Mouse (Mus musculus): Measurements from ENCODE around the gene Mettl27. TPM values are rescaled to one million over a fixed set of nuclear protein-coding genes. Genes with fewer than 3 reads are reported as not detected.

Gene Mettl27
- polyA plus RNA-seq, 1 experiment from 2014 or later = 8.6 TPM

- H3K9ac ChIP-seq (ENCODE audit: low read depth, low read length) = no peak overlapping the region
- no peaks in the 10 kb centered on the region for H3K27me3 ChIP-seq (ENCODE audit: control insufficient read depth, insufficient read depth, low read length)
- 69% methylated on average over 20 of the region's 20 CpGs for WGBS
- H3K4me3 ChIP-seq (ENCODE audit: low read depth, low read length) = no peak overlapping the region
- H3K36me3 ChIP-seq (ENCODE audit: control insufficient read depth, insufficient read depth, low read length) = no peaks in the 10 kb centered on the region
- H3K27ac ChIP-seq (ENCODE audit: low read depth, low read length) = no peak overlapping the region
- ATAC-seq (ENCODE audit: low FRiP score) (no peak), DNase-seq (ENCODE audit: low spot score) (no peak)
- H3K4me1 ChIP-seq (replicated peaks; ENCODE audit: control insufficient read depth, insufficient read depth, low read length) = peaks cover 2% of the 10 kb centered on the region; the same call in 1 of the 2 replicates
- H3K4me2 ChIP-seq (replicated peaks; ENCODE audit: low read depth, low read length) = no peak overlapping the region
- no peaks in the 10 kb centered on the region for H3K9me3 ChIP-seq (ENCODE audit: control insufficient read depth, low read length)
Observed at GRCm38 (mm10) chr5:134967164-134967944, 35.2 kb downstream of the Mettl27 start.

- H3K4me1 ChIP-seq (replicated peaks; ENCODE audit: control insufficient read depth, insufficient read depth, low read length) = peaks cover 2% of the 10 kb centered on the region; the same call in 1 of the 2 replicates
- H3K4me2 ChIP-seq (replicated peaks; ENCODE audit: low read depth, low read length) = no peak overlapping the region
- no peaks in the 10 kb centered on the region for H3K27me3 ChIP-seq (ENCODE audit: control insufficient read depth, insufficient read depth, low read length)
- WGBS = 74% methylated on average over 8 of the region's 8 CpGs
- DNase-seq (ENCODE audit: low spot score) = no peak
- no peak for ATAC-seq (ENCODE audit: low FRiP score)
- no peaks in the 10 kb centered on the region for H3K9me3 ChIP-seq (ENCODE audit: control insufficient read depth, low read length)
- no peak overlapping the region for H3K4me3 ChIP-seq (ENCODE audit: low read depth, low read length)
- H3K27ac ChIP-seq (ENCODE audit: low read depth, low read length) = no peak overlapping the region
- no peaks in the 10 kb centered on the region for H3K36me3 ChIP-seq (ENCODE audit: control insufficient read depth, insufficient read depth, low read length)
- no peak overlapping the region for H3K9ac ChIP-seq (ENCODE audit: low read depth, low read length)
Observed at GRCm38 (mm10) chr5:134970671-134971070, 38.5 kb downstream of the Mettl27 start.

DNA sequence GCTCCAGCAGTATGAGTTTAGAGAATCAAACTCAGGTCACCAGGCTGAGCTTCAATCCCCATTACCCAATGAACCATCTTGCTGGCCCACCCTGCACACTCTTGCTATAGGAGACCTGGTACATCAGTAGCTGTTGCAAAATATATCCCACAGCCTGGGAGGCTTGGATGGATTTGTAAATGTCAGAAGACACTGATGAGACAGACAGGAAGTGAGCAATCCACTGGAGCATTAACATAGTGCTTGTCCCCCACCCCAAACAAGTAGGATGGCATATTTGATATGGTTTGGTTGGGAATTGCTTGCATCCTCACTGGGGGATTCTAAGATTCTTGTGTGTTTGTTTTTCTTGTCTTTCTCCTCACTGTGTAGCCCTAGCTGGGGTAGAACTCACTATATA lies 40.9 kb downstream of the Mettl27 start:
- no peak for ATAC-seq (ENCODE audit: low FRiP score)
- Histone ChIP-seq H3K9ac (ENCODE audit: low read depth, low read length) (no peak overlapping the region), H3K4me1 (replicated peaks; ENCODE audit: control insufficient read depth, insufficient read depth, low read length) (no peaks in the 10 kb centered on the region), H3K4me2 (replicated peaks; ENCODE audit: low read depth, low read length) (no peak overlapping the region), H3K4me3 (ENCODE audit: low read depth, low read length) (no peak overlapping the region), H3K27me3 (ENCODE audit: control insufficient read depth, insufficient read depth, low read length) (no peaks in the 10 kb centered on the region), H3K36me3 (ENCODE audit: control insufficient read depth, insufficient read depth, low read length) (no peaks in the 10 kb centered on the region), H3K9me3 (ENCODE audit: control insufficient read depth, low read length) (no peaks in the 10 kb centered on the region), H3K27ac (ENCODE audit: low read depth, low read length) (no peak overlapping the region)
- DNase-seq (ENCODE audit: low spot score) = no peak

DNA sequence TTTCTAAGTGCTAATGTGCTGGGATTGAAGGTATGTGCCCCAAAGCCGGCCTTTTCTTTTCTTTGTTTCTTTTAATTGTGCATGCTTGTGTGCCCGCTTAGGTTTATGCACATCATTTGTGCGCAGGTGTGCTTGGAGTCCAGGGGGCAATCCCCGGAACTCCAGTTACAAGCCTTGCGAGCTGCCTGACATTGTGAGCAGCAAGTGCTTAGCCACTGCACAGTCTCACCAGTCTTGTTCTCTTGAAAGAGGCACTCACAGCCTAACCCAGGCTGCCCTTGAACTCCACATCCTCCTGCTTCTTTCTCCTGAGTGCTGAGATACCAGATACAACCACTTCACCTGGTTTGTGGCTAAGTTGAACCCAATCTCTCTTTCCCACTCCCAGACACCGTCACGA lies 41.4 kb downstream of the Mettl27 start:
- H3K9ac ChIP-seq (ENCODE audit: low read depth, low read length) = no peak overlapping the region
- DNase-seq (ENCODE audit: low spot score) = no peak
- 88% methylated on average over 7 of the region's 7 CpGs for WGBS
- no peak overlapping the region for H3K27ac ChIP-seq (ENCODE audit: low read depth, low read length)
- no peaks in the 10 kb centered on the region for H3K4me1 ChIP-seq (replicated peaks; ENCODE audit: control insufficient read depth, insufficient read depth, low read length)
- no peaks in the 10 kb centered on the region for H3K36me3 ChIP-seq (ENCODE audit: control insufficient read depth, insufficient read depth, low read length)
- H3K9me3 ChIP-seq (ENCODE audit: control insufficient read depth, low read length) = no peaks in the 10 kb centered on the region
- no peak overlapping the region for H3K4me3 ChIP-seq (ENCODE audit: low read depth, low read length)
- no peaks in the 10 kb centered on the region for H3K27me3 ChIP-seq (ENCODE audit: control insufficient read depth, insufficient read depth, low read length)
- no peak overlapping the region for H3K4me2 ChIP-seq (replicated peaks; ENCODE audit: low read depth, low read length)
- no peak for ATAC-seq (ENCODE audit: low FRiP score)

GRCm38 (mm10) chr5:134974294-134974693 lies 42.1 kb downstream of the Mettl27 start:
- Histone ChIP-seq H3K27me3 (ENCODE audit: control insufficient read depth, insufficient read depth, low read length) (no peaks in the 10 kb centered on the region), H3K27ac (ENCODE audit: low read depth, low read length) (no peak overlapping the region), H3K9ac (ENCODE audit: low read depth, low read length) (no peak overlapping the region), H3K4me1 (replicated peaks; ENCODE audit: control insufficient read depth, insufficient read depth, low read length) (no peaks in the 10 kb centered on the region), H3K9me3 (ENCODE audit: control insufficient read depth, low read length) (no peaks in the 10 kb centered on the region), H3K4me3 (ENCODE audit: low read depth, low read length) (no peak overlapping the region), H3K4me2 (replicated peaks; ENCODE audit: low read depth, low read length) (no peak overlapping the region), H3K36me3 (ENCODE audit: control insufficient read depth, insufficient read depth, low read length) (no peaks in the 10 kb centered on the region)
- ATAC-seq (ENCODE audit: low FRiP score) (no peak), DNase-seq (ENCODE audit: low spot score) (no peak)
- 69% methylated on average over 7 of the region's 7 CpGs for WGBS

GRCm38 (mm10) chr5:134974921-134975320 lies 42.8 kb downstream of the Mettl27 start:
- WGBS = 52% methylated on average over 2 of the region's 2 CpGs
- no peaks in the 10 kb centered on the region for H3K4me1 ChIP-seq (replicated peaks; ENCODE audit: control insufficient read depth, insufficient read depth, low read length)
- no peaks in the 10 kb centered on the region for H3K27me3 ChIP-seq (ENCODE audit: control insufficient read depth, insufficient read depth, low read length)
- DNase-seq (ENCODE audit: low spot score) (no peak), ATAC-seq (ENCODE audit: low FRiP score) (no peak)
- no peaks in the 10 kb centered on the region for H3K9me3 ChIP-seq (ENCODE audit: control insufficient read depth, low read length)
- no peak overlapping the region for H3K4me2 ChIP-seq (replicated peaks; ENCODE audit: low read depth, low read length)
- H3K27ac ChIP-seq (ENCODE audit: low read depth, low read length) = no peak overlapping the region
- H3K9ac ChIP-seq (ENCODE audit: low read depth, low read length) = no peak overlapping the region
- no peak overlapping the region for H3K4me3 ChIP-seq (ENCODE audit: low read depth, low read length)
- H3K36me3 ChIP-seq (ENCODE audit: control insufficient read depth, insufficient read depth, low read length) = no peaks in the 10 kb centered on the region

GRCm38 (mm10) chr5:134976164-134976563 lies 44.0 kb downstream of the Mettl27 start:
- Histone ChIP-seq H3K4me2 (replicated peaks; ENCODE audit: low read depth, low read length) (no peak overlapping the region), H3K9me3 (ENCODE audit: control insufficient read depth, low read length) (no peaks in the 10 kb centered on the region), H3K4me1 (replicated peaks; ENCODE audit: control insufficient read depth, insufficient read depth, low read length) (no peaks in the 10 kb centered on the region), H3K9ac (ENCODE audit: low read depth, low read length) (no peak overlapping the region), H3K27ac (ENCODE audit: low read depth, low read length) (no peak overlapping the region), H3K36me3 (ENCODE audit: control insufficient read depth, insufficient read depth, low read length) (no peaks in the 10 kb centered on the region), H3K4me3 (ENCODE audit: low read depth, low read length) (no peak overlapping the region), H3K27me3 (ENCODE audit: control insufficient read depth, insufficient read depth, low read length) (no peaks in the 10 kb centered on the region)
- WGBS = 85% methylated on average over 2 of the region's 2 CpGs
- DNase-seq (ENCODE audit: low spot score) = no peak
- no peak for ATAC-seq (ENCODE audit: low FRiP score)

GRCm38 (mm10) chr5:134976577-134977250 lies 44.5 kb downstream of the Mettl27 start:
- 89% methylated on average over 14 of the region's 14 CpGs for WGBS

DNA sequence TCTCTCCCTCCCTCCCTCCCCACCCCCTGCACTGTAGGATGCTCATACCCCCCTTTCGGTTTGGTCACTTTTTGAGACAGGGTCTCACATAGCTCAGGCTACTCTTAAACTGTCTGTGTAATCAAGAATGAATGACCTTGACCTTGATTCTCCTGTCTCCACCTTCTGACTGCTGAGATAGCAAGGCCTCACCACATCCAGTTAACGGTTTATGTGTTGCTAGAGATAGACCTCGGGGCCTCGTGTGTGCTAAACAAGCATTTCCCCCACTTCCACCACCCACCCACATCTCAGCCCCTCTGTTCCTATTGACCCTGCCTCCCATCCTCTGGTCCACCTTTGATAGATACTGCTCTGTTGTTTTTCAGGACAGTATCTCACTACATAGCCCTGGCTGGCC lies 45.7 kb downstream of the Mettl27 start:
- H3K27me3 ChIP-seq (ENCODE audit: control insufficient read depth, insufficient read depth, low read length) = no peaks in the 10 kb centered on the region
- ATAC-seq (ENCODE audit: low FRiP score) = no peak
- H3K4me1 ChIP-seq (replicated peaks; ENCODE audit: control insufficient read depth, insufficient read depth, low read length) = no peaks in the 10 kb centered on the region
- no peak for DNase-seq (ENCODE audit: low spot score)
- no peak overlapping the region for H3K4me3 ChIP-seq (ENCODE audit: low read depth, low read length)
- no peak overlapping the region for H3K9ac ChIP-seq (ENCODE audit: low read depth, low read length)
- no peak overlapping the region for H3K4me2 ChIP-seq (replicated peaks; ENCODE audit: low read depth, low read length)
- no peaks in the 10 kb centered on the region for H3K36me3 ChIP-seq (ENCODE audit: control insufficient read depth, insufficient read depth, low read length)
- H3K9me3 ChIP-seq (ENCODE audit: control insufficient read depth, low read length) = no peaks in the 10 kb centered on the region
- no peak overlapping the region for H3K27ac ChIP-seq (ENCODE audit: low read depth, low read length)
- 85% methylated on average over 4 of the region's 4 CpGs for WGBS

More at GRCm38 (mm10) chr5:134976577-134977250, 44.5 kb downstream of the Mettl27 start:
- DNase-seq (ENCODE audit: low spot score) = no peak
- H3K27ac ChIP-seq (ENCODE audit: low read depth, low read length) = no peak overlapping the region
- H3K4me1 ChIP-seq (replicated peaks; ENCODE audit: control insufficient read depth, insufficient read depth, low read length) = no peaks in the 10 kb centered on the region
- H3K9ac ChIP-seq (ENCODE audit: low read depth, low read length) = no peak overlapping the region
- ATAC-seq (ENCODE audit: low FRiP score) = no peak
- H3K4me3 ChIP-seq (ENCODE audit: low read depth, low read length) = no peak overlapping the region
- no peaks in the 10 kb centered on the region for H3K27me3 ChIP-seq (ENCODE audit: control insufficient read depth, insufficient read depth, low read length)
- no peak overlapping the region for H3K4me2 ChIP-seq (replicated peaks; ENCODE audit: low read depth, low read length)
- no peaks in the 10 kb centered on the region for H3K36me3 ChIP-seq (ENCODE audit: control insufficient read depth, insufficient read depth, low read length)
- no peaks in the 10 kb centered on the region for H3K9me3 ChIP-seq (ENCODE audit: control insufficient read depth, low read length)
